Comparison of ENCODE assay signal across 23 mouse cellular contexts in genomic region chr15:9571896-9572295, GRCm38 (mm10). TPM values are rescaled to one million over a fixed set of nuclear protein-coding genes. Genes with fewer than 3 reads are reported as not detected.
DNase-seq lines count a peak whose midpoint lies in the region; ATAC-seq and TF ChIP-seq lines count a peak whose summit lies in the region.
"Had no signal": no experiment of that assay in that cellular context is flagged by ENCODE, and none has a peak within 500 bp of the region (broad histone marks: within the 10 kb centered on the region; RNA-seq: fewer than 3 reads in every experiment).

No protein-coding gene starts in this region.

- no peak overlapping the region for H3K4me3 ChIP-seq in spleen, adult 2 months (ENCODE audit: extremely low read depth, insufficient read depth, insufficient read length)
- H3K4me3 ChIP-seq in CH12.LX (replicated peaks in 1 of 3; ENCODE audit: low read depth in 2 of 3, low read length in 2 of 3, poor library complexity in 1 of 3) = no peak overlapping the region
- H3K4me3 ChIP-seq in lung, adult 2 months (replicated peaks; ENCODE audit: extremely low read depth, low read depth, low read length) = no peak overlapping the region
- H3K4me3 ChIP-seq: embryonic facial prominence, embryonic 13.5 days; heart, adult 2 months; heart, embryonic 15.5 days; hindbrain, embryonic 15.5 days; limb, embryonic 12.5 days; liver, embryonic 13.5 days; megakaryocyte, embryonic 14.5 days; midbrain, embryonic 15.5 days had no signal

- no peak for TF ChIP-seq POLR2A in spleen, adult 2 months (IDR thresholded peaks at IDR 0.05; ENCODE audit: low read depth, low read length)
- no peak for TF ChIP-seq POLR2A in CH12.LX (IDR thresholded peaks at IDR 0.05; ENCODE audit: low read depth, low read length)
- TF ChIP-seq POLR2A in lung, adult 2 months (IDR thresholded peaks at IDR 0.05; ENCODE audit: borderline replicate concordance, extremely low read depth, low read depth, low read length) = no peak

- peaks cover 9% of the 10 kb centered on the region; the same call in 1 of the 2 replicates for H3K4me1 ChIP-seq in spleen, adult 2 months (ENCODE audit: control insufficient read depth, insufficient read depth, insufficient read length)
- peaks cover 3 to 36% of the 10 kb centered on the region in 2 experiments; a peak in 3 of 4 replicates for H3K4me1 ChIP-seq in CH12.LX (ENCODE audit: control insufficient read depth in 1 of 2, insufficient read depth in 2 of 2)
- H3K4me1 ChIP-seq in lung, adult 2 months (ENCODE audit: control insufficient read depth, insufficient read depth, low read length) = no peaks in the 10 kb centered on the region
- H3K4me1 ChIP-seq: embryonic facial prominence, embryonic 13.5 days; heart, embryonic 15.5 days; hindbrain, embryonic 15.5 days; limb, embryonic 12.5 days; liver, embryonic 13.5 days; midbrain, embryonic 15.5 days had no signal

- WGBS in spleen, adult 2 months = 18% methylated on average over 2 of the region's 2 CpGs
- WGBS in lung, adult 2 months = 67% methylated on average over 2 of the region's 2 CpGs

- H3K36me3 ChIP-seq in spleen, adult 2 months (ENCODE audit: control insufficient read depth, insufficient read depth, low read length) = no peaks in the 10 kb centered on the region
- H3K36me3 ChIP-seq in CH12.LX (replicated peaks in 1 of 2; ENCODE audit: control insufficient read depth in 1 of 2, insufficient read depth in 1 of 2, low read length in 1 of 2) = peaks cover 2 to 44% of the 10 kb centered on the region in 2 experiments
- H3K36me3 ChIP-seq: embryonic facial prominence, embryonic 13.5 days; heart, embryonic 15.5 days; hindbrain, embryonic 15.5 days; limb, embryonic 12.5 days; liver, embryonic 13.5 days; midbrain, embryonic 15.5 days had no signal

- H3K27me3 ChIP-seq in spleen, adult 2 months (ENCODE audit: control insufficient read depth, insufficient read depth, low read length) = no peaks in the 10 kb centered on the region
- no peaks in the 10 kb centered on the region for H3K27me3 ChIP-seq in CH12.LX (replicated peaks)
- H3K27me3 ChIP-seq: embryonic facial prominence, embryonic 13.5 days; heart, embryonic 15.5 days; hindbrain, embryonic 15.5 days; limb, embryonic 12.5 days; liver, embryonic 13.5 days; megakaryocyte, embryonic 14.5 days; midbrain, embryonic 15.5 days had no signal

- peak overlapping the region; percentile 18; the same call in 1 of the 2 replicates for H3K27ac ChIP-seq in spleen, adult 2 months (ENCODE audit: insufficient read depth, low read length)
- no peak overlapping the region; the same call in 1 of the 2 replicates for H3K27ac ChIP-seq in CH12.LX (ENCODE audit: insufficient read depth, low read depth)
- H3K27ac ChIP-seq: embryonic facial prominence, embryonic 13.5 days; heart, adult 2 months; heart, embryonic 15.5 days; hindbrain, embryonic 15.5 days; limb, embryonic 12.5 days; liver, embryonic 13.5 days; midbrain, embryonic 15.5 days had no signal

- no peak overlapping the region for H3K9ac ChIP-seq in CH12.LX (ENCODE audit: insufficient read depth, low read depth)
- H3K9ac ChIP-seq: embryonic facial prominence, embryonic 13.5 days; heart, embryonic 15.5 days; hindbrain, embryonic 15.5 days; limb, embryonic 12.5 days; liver, embryonic 13.5 days; midbrain, embryonic 15.5 days had no signal

- peak; percentile 19 for ATAC-seq in inflammation-experienced regulatory T-cells, adult 6 months
- ATAC-seq: forebrain, embryonic 14.5 days; midbrain, embryonic 15.5 days had no signal

- DNase-seq in spleen, adult 2 months (ENCODE audit: low read depth in 1 of 2, low spot score in 2 of 2) = no peak
- DNase-seq in spleen, adult 18-20 months = no peak
- DNase-seq in CH12.LX (ENCODE audit: extremely low read depth) = no peak
- peak; percentile 10 for DNase-seq in telencephalon, adult 2 months (ENCODE audit: low read depth, low spot score)
- DNase-seq in lung, postnatal 36 days = no peak
- DNase-seq in lung, adult 2 months = no peak
- DNase-seq: cerebellum, postnatal 10 days; gastrocnemius, postnatal 14 days; heart, adult 2 months; heart, postnatal 4 days; kidney, adult 11 months; kidney, postnatal 14 days; liver, embryonic 13.5 days; right cerebral cortex, postnatal 25 days had no signal

- dilution Hi-C loops in CH12.LX (cut with MboI; ENCODE audit: extremely low pct_ligation_motif_present, extremely low pct_unique_long_range_greater_than_20kb, low sequenced_read_pairs) = no loop called here

- no peaks in the 10 kb centered on the region for H3K9me3 ChIP-seq in CH12.LX (replicated peaks; ENCODE audit: low read length)
- H3K9me3 ChIP-seq: embryonic facial prominence, embryonic 13.5 days; heart, embryonic 15.5 days; hindbrain, embryonic 15.5 days; limb, embryonic 12.5 days; liver, embryonic 13.5 days; megakaryocyte, embryonic 14.5 days; midbrain, embryonic 15.5 days had no signal

- H3K79me2 ChIP-seq in CH12.LX (replicated peaks; ENCODE audit: control insufficient read depth, extremely low read depth, insufficient read depth, poor library complexity, severe bottlenecking) = no peaks in the 10 kb centered on the region

- peak; percentile 34; the same call in 1 of the 2 replicates for TF ChIP-seq EP300 in CH12.LX (IDR thresholded peaks at IDR 0.05; ENCODE audit: low read length)

- in situ Hi-C loops in CH12.LX (cut with MboI; ENCODE audit: low pct_ligation_motif_present, low pct_unique_long_range_greater_than_20kb, low sequenced_read_pairs) = loop anchor here (25.0 kb wide), 1 partner anchor 110 kb away; no protein-coding TSS in a partner anchor

- H3K4me2 ChIP-seq in CH12.LX (ENCODE audit: insufficient read depth, low read depth, poor library complexity, severe bottlenecking) = peak overlapping the region; percentile 1; the same call in 1 of the 2 replicates
- H3K4me2 ChIP-seq: embryonic facial prominence, embryonic 13.5 days; heart, embryonic 15.5 days; hindbrain, embryonic 15.5 days; limb, embryonic 12.5 days; liver, embryonic 13.5 days; midbrain, embryonic 15.5 days had no signal

- no peak for TF ChIP-seq CTCF in spleen, adult 2 months (IDR thresholded peaks at IDR 0.05; ENCODE audit: extremely low read depth, insufficient read depth, insufficient read length, insufficient replicate concordance)
- no peak for TF ChIP-seq CTCF in CH12.LX (conservative IDR thresholded peaks at IDR 0.05 in 1 of 2, IDR thresholded peaks at IDR 0.05 in 1 of 2; ENCODE audit: low read depth in 2 of 2, low read length in 2 of 2)
- no peak for TF ChIP-seq CTCF in lung, adult 2 months (IDR thresholded peaks at IDR 0.05; ENCODE audit: insufficient read depth, low read length)

- TF ChIP-seq RAD21 in CH12.LX (IDR thresholded peaks at IDR 0.05; ENCODE audit: low read depth, low read length) = no peak

TF ChIP-seq in CH12.LX, 34 proteins besides CTCF, POLR2A, EP300 and RAD21:
- TF ChIP-seq IRF4 (IDR thresholded peaks at IDR 0.05; ENCODE audit: low read depth, low read length) (peak; percentile 59), MEF2A (IDR thresholded peaks at IDR 0.05; ENCODE audit: borderline replicate concordance, low read depth, low read length) (no peak; the same call in 1 of the 2 replicates)

RNA-seq across cellular contexts. Expression of gene Il7r, which starts 41.9 kb away (rescaled TPM):
- 7.5 and 9.6 TPM in 2 replicates for polyA plus RNA-seq in spleen, adult 2 months (2012; rRNA removed)
- total RNA-seq in CH12.LX (2012; rRNA removed) (0.04 and 0.25 TPM in 2 replicates), CH12.LX (2014; rRNA removed) (0.13 and 0.14 TPM in 2 replicates)
- 0.13 and 0.23 TPM in 2 replicates for polyA plus RNA-seq in CH12.LX (2012; ENCODE audit: insufficient read length, low read depth)
- polyA plus RNA-seq in inflammation-experienced regulatory T-cells, adult 6 months (2017; shearing (Covaris generic)) = 100 to 1,000 TPM in 2 of 3 experiments, 10 to 100 TPM in 1; 91.9 to 193 (median 146) TPM
- 1.4 and 2.3 TPM in 2 replicates for polyA plus RNA-seq in lung, adult 2 months (2012; rRNA removed)
- total RNA-seq: MEL had no signal
- polyA plus RNA-seq: embryonic facial prominence, embryonic 13.5 days; midbrain, embryonic 15.5 days had no signal
